Mouse (Mus musculus): ENCODE measurements at regions not wholly inside any gene's neighbourhood (a gene's known extent, or its start where the extent isn't known, plus 50 kb on each side); places are given as distances from the start of the nearest gene placed in this dataset.

GRCm38 (mm10) chr5:116745776-116746175 lies 154.2 kb upstream of the Srrm4 start:
- TF ChIP-seq CTCF (IDR thresholded peaks at IDR 0.05; ENCODE audit: control insufficient read depth, insufficient read depth, insufficient replicate concordance, low read depth, low read length) (no peak), POLR2A (IDR thresholded peaks at IDR 0.05; ENCODE audit: control insufficient read depth, low read depth, low read length) (no peak)

All from testis, adult 2 months (tissue).